Mouse (Mus musculus) ES-E14 (cell line): Measurements from ENCODE around the gene Gipc2.

Source experiments
- CHD2 ChIP-seq: IDR thresholded peaks from 2 replicates; pipeline ENCODE4 v1.6.1; 2014; ENCODE audit warnings: mild to moderate bottlenecking, low read depth, low read length, inconsistent platforms
- HCFC1 ChIP-seq: IDR thresholded peaks from 2 replicates; pipeline ENCODE4 v1.6.1; 2012; ENCODE audit warnings: low read length, inconsistent platforms, borderline replicate concordance; ENCODE audit not compliant: insufficient read depth
- ZC3H11A ChIP-seq: IDR thresholded peaks from 2 replicates; pipeline ENCODE4 v1.6.1; 2012; ENCODE audit warnings: low read depth, mild to moderate bottlenecking, inconsistent platforms, low read length, borderline replicate concordance

DNA sequence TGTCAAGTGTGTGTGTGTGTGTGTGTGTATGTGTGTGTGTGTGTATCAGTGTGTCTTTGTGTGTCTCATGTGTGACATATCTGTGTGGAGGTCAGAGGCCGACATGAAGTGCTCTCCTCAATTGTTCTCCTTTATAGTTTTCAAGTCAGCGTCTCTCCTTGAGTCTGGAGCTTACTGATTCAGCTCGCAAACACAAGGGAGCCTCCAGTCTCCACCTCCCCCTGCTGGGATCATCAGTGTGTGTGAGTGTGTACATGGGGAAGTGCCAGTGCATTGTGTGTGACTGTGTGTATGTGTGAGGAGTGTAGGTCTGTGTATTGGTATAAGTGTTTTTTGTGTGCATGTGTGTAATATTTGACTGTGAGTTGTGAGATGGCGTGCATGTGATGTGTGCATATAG lies 62.6 kb downstream of the Gipc2 start:
- no peak for TF ChIP-seq HCFC1
- TF ChIP-seq ZC3H11A = no peak
- no peak for TF ChIP-seq CHD2
